Mouse (Mus musculus): ENCODE results near the gene Gm45213.

The Gm45213 gene

DNA sequence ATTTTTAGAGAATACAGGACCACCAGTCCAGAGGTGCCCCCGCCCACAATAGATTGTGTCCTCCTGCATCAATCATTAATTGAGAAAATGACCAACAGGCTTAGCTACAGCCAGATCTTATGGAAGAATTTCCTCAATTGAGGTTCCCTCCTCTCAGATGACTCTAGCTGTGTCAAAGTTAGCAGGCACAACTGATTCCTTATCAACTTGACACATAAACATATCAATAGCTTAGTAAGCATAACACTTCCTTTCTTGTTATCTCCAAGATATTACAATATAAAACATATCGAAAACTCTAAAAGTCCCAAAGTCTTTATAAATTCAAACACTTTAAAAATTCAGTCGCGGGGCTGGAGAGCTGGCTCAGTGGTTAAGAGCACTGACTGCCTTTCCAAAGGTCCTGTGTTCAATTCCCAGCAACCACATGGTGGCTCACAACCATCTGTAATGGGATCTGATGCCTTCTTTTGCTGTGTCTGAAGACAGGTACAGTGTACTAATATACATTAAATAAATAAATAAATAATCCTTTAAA is 10.6 kb downstream of the Gm45213 start:
- no peak for DNase-seq

- DNase-seq = peak; percentile 64
Measured at GRCm38 (mm10) chr7:66055356-66055755, 12.0 kb downstream of the Gm45213 start.

DNA sequence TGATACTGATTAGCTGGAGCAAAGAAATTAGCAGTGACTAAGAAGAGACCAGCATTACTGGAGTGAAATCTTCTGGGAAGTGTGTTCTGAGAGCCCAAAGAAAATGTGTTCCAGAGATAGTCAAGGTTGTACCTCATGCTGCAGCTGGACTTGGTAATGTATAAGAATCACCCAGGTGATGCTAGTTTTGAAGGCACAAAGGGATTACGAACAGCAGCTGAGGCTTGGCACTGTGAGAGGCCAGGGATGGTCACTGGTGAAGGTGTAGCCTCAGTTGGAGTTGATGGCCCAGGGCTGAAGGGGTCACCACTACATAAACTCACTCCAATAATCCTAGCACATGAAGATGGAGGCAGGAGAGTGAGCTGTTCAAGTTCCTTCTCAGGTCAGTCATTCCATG is 15.3 kb downstream of the Gm45213 start, which contains the start of gene Snrpa1:
Gene Snrpa1 (plus strand): TSS at position 301 of the 400 bp plus-strand sequence.
- no peak for DNase-seq

- peak; percentile 95 for DNase-seq
Measured at GRCm38 (mm10) chr7:66060066-66060956, 16.9 kb downstream of the Gm45213 start.

DNA sequence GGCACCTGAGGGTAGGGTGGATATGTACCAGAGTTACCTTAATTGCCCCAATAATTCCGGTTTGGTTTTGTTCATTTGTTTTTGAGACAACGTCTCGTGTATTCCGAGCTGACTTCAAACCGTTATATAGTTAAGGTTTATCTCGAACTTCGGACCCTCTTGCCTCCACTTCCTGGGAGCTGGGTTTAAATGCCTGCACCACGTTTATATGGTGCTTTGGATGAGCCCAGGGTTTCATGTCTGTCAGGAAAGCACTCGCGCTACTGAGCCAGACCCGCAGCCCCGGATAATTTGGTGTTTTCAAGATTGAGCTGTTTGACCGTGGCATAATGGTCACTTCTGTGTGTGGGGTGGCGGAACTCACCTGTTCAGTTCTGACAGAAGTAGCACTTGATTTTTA is 17.7 kb downstream of the Gm45213 start:
- no peak for DNase-seq

GRCm38 (mm10) chr7:66076411-66076810 is 33.0 kb downstream of the Gm45213 start:
- no peak for DNase-seq

DNA sequence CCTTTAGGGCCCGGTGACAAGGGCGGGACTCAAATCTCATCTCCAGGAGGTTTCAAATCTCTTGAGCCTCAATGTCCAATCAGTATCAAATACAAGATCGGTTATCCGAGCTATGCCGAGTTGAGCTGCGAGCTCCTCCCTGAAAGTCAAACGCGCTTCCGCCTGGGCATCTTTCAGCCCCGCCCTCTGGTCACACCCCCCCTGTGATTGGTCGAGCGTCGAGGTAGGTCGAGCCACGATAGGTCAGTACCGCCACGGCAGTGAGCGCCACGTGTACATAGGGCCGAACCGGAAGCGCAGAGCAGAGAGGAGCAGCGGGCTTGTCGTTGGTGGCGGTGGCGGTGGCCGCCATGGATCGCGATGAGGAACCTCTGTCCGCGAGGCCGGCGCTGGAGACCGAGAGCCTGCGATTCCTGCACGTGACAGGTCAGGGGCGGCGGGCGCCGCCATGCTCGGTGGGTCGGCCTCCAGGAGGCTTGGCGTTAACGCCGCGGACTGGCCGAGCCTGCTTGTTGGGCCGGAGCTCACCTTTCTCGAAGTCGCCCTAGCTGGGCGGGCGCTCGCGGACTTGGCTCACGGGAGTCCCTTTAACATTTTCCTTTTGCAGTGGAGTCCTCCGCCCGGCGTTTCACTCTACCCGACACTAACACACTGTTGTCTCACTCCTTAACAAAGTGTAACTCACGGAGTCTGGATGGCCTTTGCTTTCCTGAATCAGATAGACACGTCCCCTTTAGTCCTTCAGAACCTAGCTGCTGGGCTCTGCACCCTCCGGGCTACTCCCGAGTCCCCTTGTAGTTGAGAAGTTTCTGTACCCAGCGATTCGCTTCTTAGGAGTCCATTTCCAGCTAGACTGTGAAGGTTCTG is 36.2 kb downstream of the Gm45213 start, which contains the start of gene Selenos:
Gene Selenos (plus strand): TSS at position 286 of the 867 bp plus-strand sequence.
- DNase-seq = peak; percentile 98

GRCm38 (mm10) chr7:66080231-66080613 is 36.8 kb downstream of the Gm45213 start:
- no peak for DNase-seq

DNA sequence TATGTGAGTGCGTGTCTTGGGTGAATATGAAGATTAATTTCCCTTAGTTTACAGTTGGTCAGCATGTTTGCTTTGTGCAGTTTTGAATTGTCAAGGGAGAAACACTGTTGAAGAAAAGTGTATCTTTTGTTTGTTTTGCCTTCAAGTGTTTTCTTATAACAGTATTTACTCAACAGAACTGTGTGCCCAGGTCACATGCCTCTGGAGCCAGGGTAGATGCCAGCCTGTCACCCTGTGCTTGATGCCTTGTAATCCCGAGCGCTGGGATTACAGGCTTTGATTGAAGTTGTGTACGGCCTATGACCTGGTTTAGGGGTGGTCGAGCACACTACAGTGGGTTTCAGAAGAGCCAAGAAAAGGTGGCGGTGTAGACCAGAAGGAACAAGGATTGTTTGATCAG is 40.4 kb downstream of the Gm45213 start:
- no peak for DNase-seq

GRCm38 (mm10) chr7:66084546-66084945 is 41.1 kb downstream of the Gm45213 start:
- DNase-seq = no peak

- DNase-seq = no peak
Measured at GRCm38 (mm10) chr7:66087652-66088051, 44.2 kb downstream of the Gm45213 start.

GRCm38 (mm10) chr7:66088077-66088476 is 44.7 kb downstream of the Gm45213 start:
- no peak for DNase-seq

- DNase-seq = no peak
Measured at GRCm38 (mm10) chr7:66090676-66091190, 47.3 kb downstream of the Gm45213 start.

GRCm38 (mm10) chr7:66091553-66091952 is 48.2 kb downstream of the Gm45213 start:
- no peak for DNase-seq

GRCm38 (mm10) chr7:66092656-66093055 is 49.3 kb downstream of the Gm45213 start:
- DNase-seq = no peak

DNA sequence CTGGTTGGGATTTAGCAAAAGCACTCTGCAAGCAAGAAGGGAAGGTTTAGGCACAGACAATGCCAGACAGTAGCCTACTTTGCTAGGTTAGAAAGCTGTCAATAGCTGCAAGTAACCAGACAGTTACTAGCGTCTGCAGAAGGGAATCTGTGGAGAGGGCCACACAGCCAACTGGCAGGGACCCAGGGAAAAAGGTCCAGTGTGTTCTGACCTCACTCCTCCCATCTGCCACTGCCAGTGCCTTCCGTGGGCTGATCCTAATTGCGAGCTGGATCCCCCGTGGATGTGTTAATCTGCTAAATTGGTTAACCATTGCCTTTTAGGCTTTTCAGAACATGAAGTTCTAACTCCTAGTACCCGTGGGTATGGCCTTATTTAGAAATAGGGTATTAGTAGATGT is 50.7 kb downstream of the Gm45213 start:
- no peak for DNase-seq

DNA sequence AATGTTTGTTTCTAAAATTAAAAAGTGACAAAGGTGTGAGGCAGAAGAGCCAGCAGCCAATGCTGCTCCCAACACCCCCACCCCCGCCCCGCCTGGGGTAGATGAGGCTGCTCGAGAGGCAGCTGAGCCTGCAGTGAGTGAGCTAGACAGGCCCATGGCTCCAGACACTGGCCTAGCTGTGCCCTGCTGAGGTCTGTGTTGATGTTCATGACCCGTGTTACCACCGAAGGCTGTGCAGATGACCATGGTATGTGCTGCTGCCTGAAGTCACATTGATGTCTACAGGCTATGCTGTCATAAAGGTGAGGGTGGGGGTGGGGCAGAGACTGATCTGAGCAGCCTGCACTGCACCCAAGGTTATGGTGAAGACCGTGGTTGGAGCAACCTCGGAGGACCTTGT is 55.4 kb downstream of the Gm45213 start:
- no peak for DNase-seq

DNA sequence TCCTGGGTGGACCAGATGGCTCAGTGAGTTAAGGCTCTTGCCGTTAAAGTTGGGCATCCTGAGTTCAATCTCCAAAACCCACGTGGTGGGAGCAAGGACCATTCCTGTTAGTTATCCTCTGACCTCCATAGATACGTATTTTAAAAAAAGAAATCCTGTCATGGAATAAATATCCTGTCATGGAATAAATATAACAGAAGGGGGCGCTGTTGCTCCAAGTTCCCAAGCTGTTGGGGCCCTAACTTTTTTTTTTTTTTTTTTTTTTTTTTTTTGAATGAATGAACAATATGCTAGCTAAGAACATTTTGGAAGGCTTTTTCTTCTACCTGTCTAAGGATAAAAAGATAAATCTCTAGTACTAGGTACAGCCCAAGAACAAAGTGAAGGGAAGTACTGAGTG is 58.5 kb downstream of the Gm45213 start:
- DNase-seq = peak; percentile 56

- DNase-seq = no peak
Measured at GRCm38 (mm10) chr7:66104531-66104930, 61.1 kb downstream of the Gm45213 start.

- DNase-seq = no peak
Measured at GRCm38 (mm10) chr7:66105771-66106170, 62.4 kb downstream of the Gm45213 start.

DNA sequence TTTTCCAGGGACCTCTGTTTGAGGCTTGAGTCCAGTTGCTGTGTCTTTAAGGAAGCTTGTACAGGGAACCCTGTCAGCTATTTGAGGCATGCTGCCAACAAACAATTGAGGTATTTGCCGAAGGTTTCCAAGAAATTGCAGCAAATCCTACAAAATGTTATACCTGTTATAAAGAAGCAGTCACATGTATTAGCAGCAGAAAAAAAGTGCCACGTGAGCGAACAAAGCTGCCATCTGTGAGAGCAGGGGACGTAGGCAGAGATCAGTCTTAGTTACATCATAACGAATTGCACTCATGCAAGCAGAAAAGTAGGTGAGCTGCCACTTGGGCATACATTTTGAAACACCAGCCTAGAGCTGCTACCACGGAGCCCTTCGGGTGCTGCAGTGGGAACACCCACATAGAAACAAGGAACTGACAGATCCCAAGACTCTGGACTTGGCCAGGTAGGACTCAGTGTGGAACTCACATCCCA is 63.2 kb downstream of the Gm45213 start:
- DNase-seq = no peak

GRCm38 (mm10) chr7:66107206-66107605 is 63.8 kb downstream of the Gm45213 start:
- DNase-seq = no peak

- DNase-seq = peak; percentile 56
Measured at GRCm38 (mm10) chr7:66107930-66108329, 64.5 kb downstream of the Gm45213 start.

Measured in embryo, embryonic 11 days (tissue).